Mouse (Mus musculus): Measurements from ENCODE around the gene Brat1. TPM values are rescaled to one million over a fixed set of nuclear protein-coding genes. Genes with fewer than 3 reads are reported as not detected.

The Brat1 gene
- 8.0 and 10.7 TPM in 2 replicates for polyA plus RNA-seq (2021; fragmentation: Nextera tagmentation)
- long read RNA-seq, experiment 1, transcript Brat1-201 (14 exons, 3,333 nt) = major isoform, 5 of 16 reads
- long read RNA-seq, experiment 1, partial matches to known transcripts = 7 of 16 reads
- long read RNA-seq, experiment 1, other reads (novel, unspliced or antisense) = 3 of 16 reads
- long read RNA-seq, experiment 2, transcript Brat1-202 (14 exons, 3,431 nt) = minor isoform, 8 of 83 reads
- long read RNA-seq, experiment 2, transcript Brat1-201 (14 exons, 3,333 nt) = major isoform, 32 of 83 reads
- long read RNA-seq, experiment 2, partial matches to known transcripts = 11 of 83 reads
- long read RNA-seq, experiment 2, other reads (novel, unspliced or antisense) = 28 of 83 reads

DNA sequence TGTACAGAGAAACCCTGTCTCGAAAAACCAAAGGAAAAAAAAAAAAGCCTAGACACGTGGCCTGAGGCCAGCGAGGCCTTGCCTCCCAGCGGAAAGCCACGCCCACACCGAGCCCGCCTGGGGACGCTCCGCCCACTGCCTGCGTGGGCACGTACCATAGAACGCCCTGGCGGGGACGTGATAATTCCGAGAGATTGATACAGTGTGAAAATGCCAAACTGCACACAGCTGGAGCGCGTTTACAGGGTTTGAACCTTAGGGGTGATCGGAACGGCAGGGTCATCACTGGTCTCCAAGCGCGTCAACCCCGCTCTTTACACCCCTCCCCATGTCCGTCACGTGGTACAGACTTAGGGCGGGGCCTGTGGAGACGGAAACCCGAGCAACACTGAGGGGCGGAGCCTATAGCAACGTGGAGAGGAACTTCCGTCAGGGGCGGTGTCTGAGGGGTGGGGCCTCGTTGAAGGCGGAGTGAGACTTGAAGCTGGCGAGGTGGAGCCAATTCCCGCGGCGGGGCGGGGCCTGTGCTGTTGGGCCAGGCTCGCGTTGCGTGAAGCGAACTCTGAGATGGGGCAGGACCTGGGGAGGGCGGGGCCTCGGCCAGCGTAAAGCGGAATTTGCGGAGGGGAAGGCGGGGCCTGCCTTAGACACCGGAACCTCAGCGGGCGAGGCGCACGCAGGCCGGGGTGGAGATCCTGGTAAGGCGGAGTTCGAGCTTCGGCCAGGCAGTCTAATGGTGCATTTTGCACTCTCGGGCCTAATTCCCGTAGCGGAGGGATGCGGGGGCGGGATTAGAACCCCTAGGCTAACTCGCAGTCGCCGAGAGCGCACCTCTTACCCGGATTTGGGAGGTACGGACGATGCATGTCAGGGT, at the start of gene Brat1:
Brat1 (plus strand) TSS at position 634 of the 874 bp plus-strand sequence.

DNA sequence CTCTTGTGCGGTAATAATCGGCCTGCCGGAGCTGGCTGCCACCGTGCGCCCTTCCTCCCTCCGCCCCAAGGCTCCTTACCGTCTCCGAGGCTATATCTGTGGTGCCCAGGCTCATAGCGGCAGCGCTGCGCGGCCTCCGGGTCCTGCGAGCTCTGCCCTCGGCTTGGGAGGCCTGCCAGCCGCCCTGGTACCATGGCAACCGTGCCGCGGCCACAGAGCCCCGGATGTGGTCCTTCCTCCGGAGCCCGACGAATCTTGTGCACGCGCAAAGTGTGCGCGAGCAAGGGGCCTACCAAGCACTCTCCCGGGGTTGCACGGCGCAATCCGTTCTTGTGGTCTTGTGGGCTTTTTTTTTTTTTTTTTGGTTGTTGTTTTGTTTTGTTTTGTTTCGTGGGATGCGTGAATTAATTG, 2.7 kb upstream of the Brat1 start, which contains the start of gene Iqce:
Iqce (minus strand) TSS at position 276 of the 411 bp plus-strand sequence.

DNA sequence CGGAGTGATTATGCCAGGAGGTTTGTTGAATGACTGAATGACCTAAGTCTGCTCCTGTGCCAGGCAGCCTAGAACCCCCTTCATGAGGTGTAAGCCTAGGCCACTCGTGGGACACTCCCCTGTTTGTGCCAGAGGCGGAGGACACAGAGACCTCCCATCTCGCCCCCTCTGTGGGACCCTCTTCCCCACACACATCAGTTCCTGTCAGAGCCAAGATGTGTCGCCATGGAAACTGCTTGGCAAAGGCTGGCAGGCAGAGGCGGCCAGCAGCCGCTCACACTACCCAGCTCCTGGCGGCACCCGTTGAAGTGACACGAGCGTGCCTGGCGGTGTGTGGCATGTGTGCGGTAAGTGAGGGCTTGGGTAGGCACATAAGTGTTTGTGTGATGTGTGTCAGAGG, 19.0 kb downstream of the Brat1 start, which contains the start of gene Amz1:
Amz1 (plus strand) TSS at position 306 of the 400 bp plus-strand sequence.

Other genes with a start within 250 kb of the Brat1 start
- gene Chst12, start 199.5 kb upstream of the Brat1 start, polyA plus RNA-seq (2021; fragmentation: Nextera tagmentation) = 29.4 and 30.7 TPM in 2 replicates
- 0.72 and 1.0 TPM in 2 replicates for gene Grifin, start 139.9 kb upstream of the Brat1 start, polyA plus RNA-seq (2021; fragmentation: Nextera tagmentation)
- 3.3 and 5.0 TPM in 2 replicates for gene Lfng, start 97.7 kb upstream of the Brat1 start, polyA plus RNA-seq (2021; fragmentation: Nextera tagmentation)
- gene Ttyh3, start 56.0 kb upstream of the Brat1 start, polyA plus RNA-seq (2021; fragmentation: Nextera tagmentation) = 22.4 and 28.7 TPM in 2 replicates
- gene Iqce, start 2.6 kb upstream of the Brat1 start, polyA plus RNA-seq (2021; fragmentation: Nextera tagmentation) = 4.7 and 5.0 TPM in 2 replicates
- gene Amz1, start 19.1 kb downstream of the Brat1 start, polyA plus RNA-seq (2021; fragmentation: Nextera tagmentation) = 5.0 and 6.1 TPM in 2 replicates
- 14.0 and 14.3 TPM in 2 replicates for gene Gna12, start 125.4 kb downstream of the Brat1 start, polyA plus RNA-seq (2021; fragmentation: Nextera tagmentation)

Measured in layer of hippocampus, adult 6 months (tissue).